Mouse (Mus musculus) telencephalon, adult 2 months (tissue): ENCODE data around the gene Fam110c.

ENCODE experiments used
- DNase-seq: peaks from one replicate; pipeline ENCODE4 v3.0.0-alpha.2; 2011; ENCODE audit warnings: low read depth, low spot score

Gene Fam110c

GRCm38 (mm10) chr12:31101821-31102220 is 28.2 kb downstream of the Fam110c start:
- no peak for DNase-seq

GRCm38 (mm10) chr12:31116005-31116466 is 42.4 kb downstream of the Fam110c start:
- DNase-seq, result peak; percentile 13

GRCm38 (mm10) chr12:31120535-31120934 is 46.9 kb downstream of the Fam110c start:
- DNase-seq, result no peak

GRCm38 (mm10) chr12:31122892-31123622 is 49.4 kb downstream of the Fam110c start:
- DNase-seq, result no peak

GRCm38 (mm10) chr12:31126071-31126470 is 52.4 kb downstream of the Fam110c start:
- no peak for DNase-seq

- DNase-seq, result no peak
Measured at GRCm38 (mm10) chr12:31129548-31129947, 55.9 kb downstream of the Fam110c start.
